Mouse (Mus musculus): ENCODE results near the gene Reep3. TPM values are rescaled to one million over a fixed set of nuclear protein-coding genes. Genes with fewer than 3 reads are reported as not detected.
"Not testable (repeated sequence)": the region's sequence is repeated elsewhere in the genome, so short reads cannot be mapped to it uniquely, and the experiment has no call there.

Reep3 gene
- total and polyA plus RNA-seq, 3 experiments: 21.8 to 23.3 (median 23.2) TPM

GRCm38 (mm10) chr10:67000958-67001615 lies 95.7 kb downstream of the Reep3 start:
- H3K4me1 ChIP-seq (ENCODE audit: control insufficient read depth in 1 of 2, insufficient read depth in 2 of 2): peaks cover 3 to 26% of the 10 kb centered on the region in 2 experiments; a peak in 3 of 4 replicates
- H3K4me2 ChIP-seq (ENCODE audit: insufficient read depth, low read depth, poor library complexity, severe bottlenecking); H3K36me3 ChIP-seq (replicated peaks in 1 of 2; ENCODE audit: control insufficient read depth in 1 of 2, insufficient read depth in 1 of 2, low read length in 1 of 2); DNase-seq (ENCODE audit: extremely low read depth); H3K79me2 ChIP-seq (replicated peaks; ENCODE audit: control insufficient read depth, extremely low read depth, insufficient read depth, poor library complexity, severe bottlenecking); dilution Hi-C loops (cut with MboI; ENCODE audit: extremely low pct_ligation_motif_present, extremely low pct_unique_long_range_greater_than_20kb, low sequenced_read_pairs); H3K4me3 ChIP-seq (replicated peaks in 1 of 3; ENCODE audit: low read depth in 2 of 3, low read length in 2 of 3, poor library complexity in 1 of 3); H3K9me3 ChIP-seq (replicated peaks; ENCODE audit: low read length); H3K27ac ChIP-seq (ENCODE audit: insufficient read depth, low read depth); H3K27me3 ChIP-seq (replicated peaks); H3K9ac ChIP-seq (ENCODE audit: insufficient read depth, low read depth): not testable (repeated sequence)
- in situ Hi-C loops (cut with MboI; ENCODE audit: low pct_ligation_motif_present, low pct_unique_long_range_greater_than_20kb, low sequenced_read_pairs): loop anchor here (5.0 to 10.0 kb wide), 2 partner anchors 76 to 96 kb away; partner anchors contain the start of genes Jmjd1c and Reep3

GRCm38 (mm10) chr10:67000136-67000535 lies 96.6 kb downstream of the Reep3 start:
- in situ Hi-C loops (cut with MboI; ENCODE audit: low pct_ligation_motif_present, low pct_unique_long_range_greater_than_20kb, low sequenced_read_pairs): loop anchor here (5.0 to 10.0 kb wide), 2 partner anchors 75 to 97 kb away; partner anchors contain the start of genes Jmjd1c and Reep3

GRCm38 (mm10) chr10:66998770-66999169 lies 98.0 kb downstream of the Reep3 start:
- Histone ChIP-seq H3K4me1 (ENCODE audit: control insufficient read depth in 1 of 2, insufficient read depth in 2 of 2) (peaks cover 5 to 43% of the 10 kb centered on the region in 2 experiments; a peak in 3 of 4 replicates), H3K9me3 (replicated peaks; ENCODE audit: low read length) (peaks cover 9% of the 10 kb centered on the region), H3K79me2 (replicated peaks; ENCODE audit: control insufficient read depth, extremely low read depth, insufficient read depth, poor library complexity, severe bottlenecking) (no peaks in the 10 kb centered on the region), H3K4me2 (ENCODE audit: insufficient read depth, low read depth, poor library complexity, severe bottlenecking) (peak overlapping the region; percentile 79), H3K36me3 (replicated peaks in 1 of 2; ENCODE audit: control insufficient read depth in 1 of 2, insufficient read depth in 1 of 2, low read length in 1 of 2) (no peaks in the 10 kb centered on the region), H3K27ac (ENCODE audit: insufficient read depth, low read depth) (peak overlapping the region; percentile 98), H3K27me3 (replicated peaks) (no peaks in the 10 kb centered on the region), H3K9ac (ENCODE audit: insufficient read depth, low read depth) (peak overlapping the region; percentile 23; the same call in 1 of the 2 replicates), H3K4me3 (replicated peaks in 1 of 3; ENCODE audit: low read depth in 2 of 3, low read length in 2 of 3, poor library complexity in 1 of 3) (no peak overlapping the region)
- in situ Hi-C loops (cut with MboI; ENCODE audit: low pct_ligation_motif_present, low pct_unique_long_range_greater_than_20kb, low sequenced_read_pairs) (no loop called here), dilution Hi-C loops (cut with MboI; ENCODE audit: extremely low pct_ligation_motif_present, extremely low pct_unique_long_range_greater_than_20kb, low sequenced_read_pairs) (no loop called here)
- DNase-seq (ENCODE audit: extremely low read depth): peak; percentile 91
- no peak for TF ChIP-seq CHD1 (IDR thresholded peaks at IDR 0.05; ENCODE audit: low read depth, low read length)
- peak; percentile 80 for TF ChIP-seq SIN3A (IDR thresholded peaks at IDR 0.05; ENCODE audit: low read length)
- no peak for TF ChIP-seq MAX (IDR thresholded peaks at IDR 0.05; ENCODE audit: low read length)
- TF ChIP-seq TCF12 (IDR thresholded peaks at IDR 0.05; ENCODE audit: low read depth, low read length): peak; percentile 65; the same call in 1 of the 2 replicates
- TF ChIP-seq ZKSCAN1 (IDR thresholded peaks at IDR 0.05; ENCODE audit: borderline replicate concordance, low read depth, low read length): no peak
- TF ChIP-seq MAZ (IDR thresholded peaks at IDR 0.05; ENCODE audit: low read depth, low read length): no peak
- peak; percentile 76 for TF ChIP-seq CHD2 (IDR thresholded peaks at IDR 0.05; ENCODE audit: low read length)
- no peak for TF ChIP-seq CTCF (conservative IDR thresholded peaks at IDR 0.05 in 1 of 2, IDR thresholded peaks at IDR 0.05 in 1 of 2; ENCODE audit: low read depth in 2 of 2, low read length in 2 of 2)
- TF ChIP-seq MEF2A (IDR thresholded peaks at IDR 0.05; ENCODE audit: borderline replicate concordance, low read depth, low read length): peak; percentile 69; the same call in 1 of the 2 replicates
- no peak for TF ChIP-seq KAT2A (IDR thresholded peaks at IDR 0.05; ENCODE audit: insufficient replicate concordance, low read length)
- peak; percentile 86 for TF ChIP-seq BHLHE40 (IDR thresholded peaks at IDR 0.05; ENCODE audit: low read depth, low read length)
- TF ChIP-seq USF2 (conservative IDR thresholded peaks at IDR 0.05; ENCODE audit: low read depth, low read length): no peak
- no peak for TF ChIP-seq ZC3H11A (IDR thresholded peaks at IDR 0.05; ENCODE audit: low read depth, low read length)
- TF ChIP-seq POLR2AphosphoS2 (IDR thresholded peaks at IDR 0.05; ENCODE audit: low read depth, low read length): no peak
- TF ChIP-seq GABPA (IDR thresholded peaks at IDR 0.05; ENCODE audit: insufficient replicate concordance, low read depth, low read length): no peak
- TF ChIP-seq MYC (IDR thresholded peaks at IDR 0.05; ENCODE audit: low read depth, low read length): no peak; the same call in 1 of the 2 replicates
- peak; percentile 84 for TF ChIP-seq TBP (conservative IDR thresholded peaks at IDR 0.05; ENCODE audit: low read depth, low read length)
- no peak for TF ChIP-seq NRF1 (IDR thresholded peaks at IDR 0.05; ENCODE audit: low read depth, low read length)

More at GRCm38 (mm10) chr10:67000136-67000535, 96.6 kb downstream of the Reep3 start:
- H3K9ac ChIP-seq (ENCODE audit: insufficient read depth, low read depth): peak overlapping the region; percentile 47
- TF ChIP-seq IRF4 (IDR thresholded peaks at IDR 0.05; ENCODE audit: low read depth, low read length) (0 out of 2 replicates have a peak, but pooled peaks have one; percentile 10), MEF2A (IDR thresholded peaks at IDR 0.05; ENCODE audit: borderline replicate concordance, low read depth, low read length) (peak; percentile 95), CTCF (conservative IDR thresholded peaks at IDR 0.05 in 1 of 2, IDR thresholded peaks at IDR 0.05 in 1 of 2; ENCODE audit: low read depth in 2 of 2, low read length in 2 of 2) (no peak), BHLHE40 (IDR thresholded peaks at IDR 0.05; ENCODE audit: low read depth, low read length) (peak; percentile 98), NRF1 (IDR thresholded peaks at IDR 0.05; ENCODE audit: low read depth, low read length) (no peak), SIN3A (IDR thresholded peaks at IDR 0.05; ENCODE audit: low read length) (0 out of 2 replicates have a peak, but pooled peaks have one; percentile 47), EP300 (IDR thresholded peaks at IDR 0.05; ENCODE audit: low read length) (0 out of 2 replicates have a peak, but pooled peaks have one; percentile 3), ETS1 (conservative IDR thresholded peaks at IDR 0.05; ENCODE audit: low read depth, low read length) (peak; percentile 50), MAX (IDR thresholded peaks at IDR 0.05; ENCODE audit: low read length) (peak; percentile 17; the same call in 1 of the 2 replicates), USF1 (IDR thresholded peaks at IDR 0.05; ENCODE audit: low read depth, low read length) (peak; percentile 58), USF2 (conservative IDR thresholded peaks at IDR 0.05; ENCODE audit: low read depth, low read length) (peak; percentile 42; the same call in 1 of the 2 replicates), MAZ (IDR thresholded peaks at IDR 0.05; ENCODE audit: low read depth, low read length) (no peak), RCOR1 (conservative IDR thresholded peaks at IDR 0.05; ENCODE audit: low read depth, low read length) (no peak), MXI1 (IDR thresholded peaks at IDR 0.05; ENCODE audit: low read depth, low read length) (no peak)
- no peaks in the 10 kb centered on the region for H3K79me2 ChIP-seq (replicated peaks; ENCODE audit: control insufficient read depth, extremely low read depth, insufficient read depth, poor library complexity, severe bottlenecking)
- H3K27ac ChIP-seq (ENCODE audit: insufficient read depth, low read depth): peak overlapping the region; percentile 90
- H3K27me3 ChIP-seq (replicated peaks): no peaks in the 10 kb centered on the region
- no peaks in the 10 kb centered on the region for H3K36me3 ChIP-seq (replicated peaks in 1 of 2; ENCODE audit: control insufficient read depth in 1 of 2, insufficient read depth in 1 of 2, low read length in 1 of 2)
- H3K9me3 ChIP-seq (replicated peaks; ENCODE audit: low read length): peaks cover 9% of the 10 kb centered on the region
- H3K4me3 ChIP-seq (replicated peaks in 1 of 3; ENCODE audit: low read depth in 2 of 3, low read length in 2 of 3, poor library complexity in 1 of 3): no peak overlapping the region
- H3K4me2 ChIP-seq (ENCODE audit: insufficient read depth, low read depth, poor library complexity, severe bottlenecking): peak overlapping the region; percentile 86
- dilution Hi-C loops (cut with MboI; ENCODE audit: extremely low pct_ligation_motif_present, extremely low pct_unique_long_range_greater_than_20kb, low sequenced_read_pairs): no loop called here
- peaks cover 3 to 29% of the 10 kb centered on the region in 2 experiments; a peak in 3 of 4 replicates for H3K4me1 ChIP-seq (ENCODE audit: control insufficient read depth in 1 of 2, insufficient read depth in 2 of 2)
- DNase-seq (ENCODE audit: extremely low read depth): peak; percentile 48

Data from CH12.LX (cell line).